Mouse (Mus musculus) intestine, embryonic 15.5 days (tissue): ENCODE results near the gene Tbx1. TPM values are rescaled to one million over a fixed set of nuclear protein-coding genes. Genes with fewer than 3 reads are reported as not detected.

Source experiments
- ATAC-seq: fragments of 200-750 bp; cut with Nextera tagmentation; 2 replicates; pipeline ENCODE4 v1.8.0; 2017; ENCODE audit warnings: moderate TSS enrichment, moderate library complexity
- H3K27ac ChIP-seq: fragments of 300-500 bp; sonication (generic); 2 replicates; pipeline ENCODE4 v1.5.1; 2015; ENCODE audit warnings: mild to moderate bottlenecking, inconsistent platforms
- H3K27me3 ChIP-seq: fragments of 300-500 bp; sonication (generic); replicated peaks from 2 replicates; pipeline ENCODE4 v1.6.1; 2015; ENCODE audit warnings: inconsistent platforms
- H3K36me3 ChIP-seq: fragments of 300-500 bp; sonication (generic); 2 replicates; pipeline ENCODE4 v1.6.1; 2015; ENCODE audit warnings: inconsistent platforms
- H3K4me1 ChIP-seq: fragments of 300-500 bp; sonication (generic); replicated peaks from 2 replicates; pipeline ENCODE4 v1.6.1; 2015; ENCODE audit warnings: inconsistent platforms
- H3K4me2 ChIP-seq: fragments of 300-500 bp; sonication (generic); replicated peaks from 2 replicates; pipeline ENCODE4 v1.6.1; 2015; ENCODE audit warnings: mild to moderate bottlenecking, inconsistent platforms
- H3K4me3 ChIP-seq: fragments of 300-500 bp; sonication (generic); replicated peaks from 2 replicates; pipeline ENCODE4 v1.5.1; 2015; ENCODE audit warnings: inconsistent platforms
- H3K9ac ChIP-seq: fragments of 300-500 bp; sonication (generic); 2 replicates; pipeline ENCODE4 v1.6.1; 2015; ENCODE audit warnings: inconsistent platforms
- H3K9me3 ChIP-seq: fragments of 300-500 bp; sonication (generic); 2 replicates; pipeline ENCODE4 v1.6.1; 2016; ENCODE audit warnings: inconsistent platforms
- WGBS: fragments of 180-500 bp; shearing (Covaris S2); methylation state at CpG from one replicate; pipeline ENCODE4 v1.1.7; 2015; 5-methylcytosine and 5-hydroxymethylcytosine counted together
- polyA plus RNA-seq: library from polyadenylated mRNA; unstranded; fragments of >200 nt; fragmentation: Nextera tagmentation; extraction: Ambion mirVana; gene quantifications from 2 replicates; pipeline ENCODE4 v1.2.1, GENCODE M21; 2015

Tbx1 gene
- polyA plus RNA-seq, 1 experiment from 2014 or later = 0.49 TPM

DNA sequence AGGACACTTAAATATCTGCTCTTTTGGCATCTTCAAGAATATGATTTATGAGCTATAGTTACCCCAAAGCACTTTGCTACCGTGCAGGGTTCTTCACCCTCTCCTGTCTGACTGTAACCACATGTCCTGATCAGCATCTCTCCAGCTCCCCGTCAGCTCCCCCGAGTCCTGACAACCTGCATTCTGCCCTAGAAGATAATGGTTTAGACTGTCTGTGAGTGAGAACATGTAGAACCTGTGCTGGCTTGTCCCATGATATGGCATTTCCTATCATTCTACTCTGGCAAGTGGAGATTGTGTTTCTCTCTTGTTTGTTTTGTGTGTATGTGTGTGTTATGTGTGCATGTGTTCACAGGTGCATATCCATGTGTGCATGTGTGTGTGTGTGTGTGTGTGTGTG is 7.5 kb upstream of the Tbx1 start:
- H3K4me1 ChIP-seq = 0 out of 2 replicates have a peak, but pooled peaks cover 3% of the 10 kb centered on the region
- peaks cover 8% of the 10 kb centered on the region for H3K27me3 ChIP-seq
- H3K4me2 ChIP-seq = no peak overlapping the region
- no peak overlapping the region for H3K4me3 ChIP-seq
- WGBS = 66% methylated on average over 3 of the region's 3 CpGs
- no peak overlapping the region for H3K9ac ChIP-seq
- no peak for ATAC-seq
- H3K9me3 ChIP-seq = no peaks in the 10 kb centered on the region
- no peak overlapping the region for H3K27ac ChIP-seq
- H3K36me3 ChIP-seq = no peaks in the 10 kb centered on the region

GRCm38 (mm10) chr16:18596255-18596654 is 5.8 kb upstream of the Tbx1 start:
- H3K4me1 ChIP-seq = peaks cover 7% of the 10 kb centered on the region
- H3K9ac ChIP-seq = no peak overlapping the region
- H3K9me3 ChIP-seq = no peaks in the 10 kb centered on the region
- WGBS = 48% methylated on average over 5 of the region's 5 CpGs
- no peak overlapping the region for H3K27ac ChIP-seq
- no peak overlapping the region for H3K4me2 ChIP-seq
- ATAC-seq = no peak
- no peaks in the 10 kb centered on the region for H3K36me3 ChIP-seq
- peaks cover 22% of the 10 kb centered on the region for H3K27me3 ChIP-seq
- no peak overlapping the region for H3K4me3 ChIP-seq

GRCm38 (mm10) chr16:18593930-18594329 is 3.5 kb upstream of the Tbx1 start:
- 81% methylated on average over 2 of the region's 2 CpGs for WGBS
- no peak overlapping the region for H3K4me2 ChIP-seq
- H3K27me3 ChIP-seq = peaks cover 45% of the 10 kb centered on the region
- ATAC-seq = no peak
- H3K27ac ChIP-seq = no peak overlapping the region
- H3K9me3 ChIP-seq = no peaks in the 10 kb centered on the region
- H3K36me3 ChIP-seq = no peaks in the 10 kb centered on the region
- H3K9ac ChIP-seq = no peak overlapping the region
- peaks cover 18% of the 10 kb centered on the region for H3K4me1 ChIP-seq
- no peak overlapping the region for H3K4me3 ChIP-seq

- no peak overlapping the region for H3K27ac ChIP-seq
- peaks cover 39% of the 10 kb centered on the region for H3K4me1 ChIP-seq
- H3K4me2 ChIP-seq = peak overlapping the region; percentile 77
- peaks cover 69% of the 10 kb centered on the region for H3K27me3 ChIP-seq
- 4% methylated on average over 59 of the region's 59 CpGs for WGBS
- peak; percentile 42 for ATAC-seq
- no peaks in the 10 kb centered on the region for H3K9me3 ChIP-seq
- H3K9ac ChIP-seq = 0 out of 2 replicates have a peak overlapping the region, but pooled peaks have one; percentile 11
- H3K4me3 ChIP-seq = peak overlapping the region; percentile 26
- no peaks in the 10 kb centered on the region for H3K36me3 ChIP-seq
These were observed 862 bp upstream of the Tbx1 start for GRCm38 (mm10) chr16:18591047-18592018.

GRCm38 (mm10) chr16:18589080-18589621 is 1.3 kb downstream of the Tbx1 start:
- Histone ChIP-seq H3K9me3 (no peaks in the 10 kb centered on the region), H3K27ac (no peak overlapping the region), H3K4me3 (no peak overlapping the region), H3K9ac (no peak overlapping the region), H3K4me1 (peaks cover 47% of the 10 kb centered on the region), H3K27me3 (peaks cover 91% of the 10 kb centered on the region), H3K4me2 (no peak overlapping the region), H3K36me3 (no peaks in the 10 kb centered on the region)
- WGBS = 41% methylated on average over 9 of the region's 9 CpGs
- ATAC-seq = no peak

- H3K9ac ChIP-seq = no peak overlapping the region
- H3K9me3 ChIP-seq = no peaks in the 10 kb centered on the region
- H3K27ac ChIP-seq = no peak overlapping the region
- H3K27me3 ChIP-seq = peaks cover 94% of the 10 kb centered on the region
- 0 out of 2 replicates have a peak overlapping the region, but pooled peaks have one; percentile 50 for H3K4me2 ChIP-seq
- no peaks in the 10 kb centered on the region for H3K36me3 ChIP-seq
- H3K4me3 ChIP-seq = peak overlapping the region; percentile 22; the same call in 1 of the 2 replicates
- peaks cover 47% of the 10 kb centered on the region for H3K4me1 ChIP-seq
- ATAC-seq = no peak
- 11% methylated on average over 31 of the region's 31 CpGs for WGBS
These were observed 1.8 kb downstream of the Tbx1 start for GRCm38 (mm10) chr16:18588738-18589055.

DNA sequence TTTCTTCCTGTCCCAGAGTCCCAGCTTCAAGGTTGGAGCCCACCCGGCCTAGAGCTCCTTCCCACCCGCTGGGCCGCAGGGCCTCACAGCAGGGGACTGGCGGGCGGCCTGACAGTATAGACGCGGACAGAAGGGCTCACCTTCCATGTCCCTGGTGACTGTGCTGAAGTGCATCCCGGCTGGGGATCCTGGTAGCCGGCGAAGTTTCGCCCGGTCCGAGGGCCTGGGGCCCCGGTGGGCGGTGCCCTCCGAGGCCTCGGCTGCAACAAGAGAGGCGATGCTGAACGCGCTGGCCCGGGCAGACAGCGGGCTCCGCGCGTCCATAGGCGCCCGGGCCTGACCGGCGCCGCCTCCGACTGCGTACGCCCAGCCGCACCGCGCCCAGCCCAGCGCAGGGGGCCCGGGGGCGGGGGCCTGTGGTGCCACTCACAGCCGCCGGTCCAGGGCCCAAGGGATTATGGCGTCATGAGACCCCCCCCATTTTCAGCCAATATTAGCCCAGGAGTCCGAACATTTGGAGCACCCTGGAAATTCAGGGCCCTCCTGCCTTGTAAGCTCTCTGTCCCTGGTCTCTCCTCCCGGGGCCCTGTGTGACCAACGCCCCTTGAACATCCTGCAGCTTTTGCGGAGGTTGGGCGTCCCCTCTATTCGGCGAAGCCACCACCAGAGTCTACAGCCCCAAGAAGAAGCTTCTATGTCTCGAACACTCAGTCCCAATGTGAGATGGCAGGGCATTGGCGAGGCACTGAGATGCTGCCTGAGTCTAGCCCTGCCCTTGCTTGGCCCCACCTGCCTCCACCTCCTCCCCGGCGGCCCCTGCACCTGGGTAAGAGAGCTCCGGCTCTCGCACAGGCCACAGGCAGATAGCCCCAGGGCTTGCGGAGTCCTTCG is 2.4 kb downstream of the Tbx1 start:
- WGBS = 2% methylated on average over 57 of the region's 57 CpGs
- peak overlapping the region; percentile 22 for H3K4me3 ChIP-seq
- no peaks in the 10 kb centered on the region for H3K36me3 ChIP-seq
- ATAC-seq = 0 out of 2 replicates have a peak, but pooled peaks have one; percentile 9
- H3K9ac ChIP-seq = no peak overlapping the region
- no peaks in the 10 kb centered on the region for H3K9me3 ChIP-seq
- peaks cover 47% of the 10 kb centered on the region for H3K4me1 ChIP-seq
- H3K4me2 ChIP-seq = peak overlapping the region; percentile 50
- peaks cover 94% of the 10 kb centered on the region for H3K27me3 ChIP-seq
- no peak overlapping the region for H3K27ac ChIP-seq

DNA sequence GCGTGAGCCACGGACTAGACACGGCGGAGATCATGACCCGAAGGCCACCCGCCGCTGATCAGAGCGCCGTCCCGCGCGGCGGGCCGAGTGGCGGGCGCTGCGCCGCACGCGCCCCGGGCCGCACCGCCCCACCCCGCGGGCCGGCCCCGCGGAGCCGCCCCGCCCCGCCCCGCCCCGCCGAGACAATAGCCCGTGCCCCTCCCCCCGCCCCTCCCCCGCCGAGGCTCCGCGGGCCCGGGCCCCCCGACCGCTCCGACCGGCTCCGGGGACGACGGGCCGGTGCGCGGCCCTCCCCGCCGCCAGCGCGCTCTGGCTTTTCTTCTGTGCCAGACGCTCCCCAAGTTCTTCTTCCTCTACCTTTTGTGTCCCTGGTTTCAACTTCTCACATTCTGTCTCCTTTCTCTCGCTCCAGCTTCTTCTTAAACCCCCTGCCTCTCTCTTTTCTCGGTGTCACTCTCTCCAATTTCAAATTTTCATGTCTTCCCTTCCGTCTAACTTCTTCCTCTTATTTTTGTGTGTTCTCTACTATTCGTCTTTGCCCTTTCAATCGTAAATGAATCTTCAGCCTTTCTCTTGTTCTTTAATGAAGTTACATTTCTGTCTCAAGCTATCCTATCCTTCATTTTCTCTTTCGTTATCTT is 3.4 kb downstream of the Tbx1 start:
- WGBS = 1% methylated on average over 40 of the region's 62 CpGs

DNA sequence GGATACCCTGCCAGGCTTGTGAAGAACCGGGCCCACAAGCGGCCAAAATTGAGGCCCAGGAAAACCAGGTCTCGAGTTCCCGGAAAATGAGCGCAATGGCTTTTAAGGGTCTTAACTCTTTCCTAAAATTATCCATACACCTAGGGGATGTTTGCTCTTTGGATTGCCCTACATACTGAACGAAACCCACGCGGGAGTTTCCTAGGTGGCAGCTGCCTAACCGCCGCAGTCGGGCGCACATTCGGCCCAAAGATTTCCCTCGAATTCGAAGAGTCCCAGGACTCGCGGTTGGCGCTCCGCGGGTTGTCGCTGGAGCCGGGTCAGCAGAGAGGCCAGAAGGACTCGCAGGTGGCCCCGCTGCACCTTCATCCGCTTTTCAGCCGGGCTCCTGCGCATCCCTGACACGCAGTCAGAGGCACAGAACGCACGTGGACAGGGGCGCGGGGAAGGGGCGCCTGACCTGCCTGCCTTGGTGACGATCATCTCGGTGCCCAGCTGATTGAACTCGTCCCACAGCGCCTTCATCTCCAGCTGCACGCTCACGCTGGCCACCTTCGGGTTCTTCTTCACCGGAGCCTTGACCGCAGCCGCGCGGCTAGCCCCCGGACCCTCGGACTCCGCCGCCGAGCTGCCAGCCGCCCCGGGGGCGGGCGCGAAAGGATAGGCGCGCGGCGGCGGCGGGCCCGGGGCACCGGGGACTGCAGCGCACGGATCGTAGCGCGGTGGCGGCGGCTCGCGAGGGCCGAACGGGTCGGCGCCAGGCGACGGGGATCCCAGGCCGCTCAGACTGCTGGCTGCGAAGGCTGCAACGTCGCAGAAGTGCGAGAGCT is 4.2 kb downstream of the Tbx1 start:
- Histone ChIP-seq H3K9ac (no peak overlapping the region), H3K9me3 (no peaks in the 10 kb centered on the region), H3K4me3 (peak overlapping the region; percentile 37), H3K27me3 (peaks cover 98% of the 10 kb centered on the region), H3K27ac (no peak overlapping the region), H3K4me1 (peaks cover 54% of the 10 kb centered on the region), H3K36me3 (no peaks in the 10 kb centered on the region), H3K4me2 (peak overlapping the region; percentile 79)
- ATAC-seq = no peak
- 4% methylated on average over 76 of the region's 83 CpGs for WGBS

More for the DNA sequence above, 3.4 kb downstream of the Tbx1 start:
- peak overlapping the region; percentile 37 for H3K4me3 ChIP-seq
- H3K4me1 ChIP-seq = peaks cover 54% of the 10 kb centered on the region
- peak overlapping the region; percentile 79 for H3K4me2 ChIP-seq
- peaks cover 98% of the 10 kb centered on the region for H3K27me3 ChIP-seq
- H3K9ac ChIP-seq = no peak overlapping the region
- H3K27ac ChIP-seq = no peak overlapping the region
- H3K36me3 ChIP-seq = no peaks in the 10 kb centered on the region
- no peaks in the 10 kb centered on the region for H3K9me3 ChIP-seq
- no peak for ATAC-seq

- no peaks in the 10 kb centered on the region for H3K9me3 ChIP-seq
- H3K36me3 ChIP-seq = no peaks in the 10 kb centered on the region
- peaks cover 51% of the 10 kb centered on the region for H3K4me1 ChIP-seq
- no peak overlapping the region for H3K4me3 ChIP-seq
- no peak overlapping the region for H3K9ac ChIP-seq
- WGBS = 32% methylated on average over 10 of the region's 10 CpGs
- peak overlapping the region; percentile 79; the same call in 1 of the 2 replicates for H3K4me2 ChIP-seq
- H3K27ac ChIP-seq = no peak overlapping the region
- peaks cover 98% of the 10 kb centered on the region for H3K27me3 ChIP-seq
- ATAC-seq = no peak
These were observed 4.8 kb downstream of the Tbx1 start for GRCm38 (mm10) chr16:18585676-18586075.

GRCm38 (mm10) chr16:18584901-18585510 is 5.5 kb downstream of the Tbx1 start:
- H3K27ac ChIP-seq = no peak overlapping the region
- H3K36me3 ChIP-seq = no peaks in the 10 kb centered on the region
- no peak overlapping the region for H3K4me2 ChIP-seq
- WGBS = 50% methylated on average over 10 of the region's 10 CpGs
- no peaks in the 10 kb centered on the region for H3K9me3 ChIP-seq
- H3K4me1 ChIP-seq = peaks cover 46% of the 10 kb centered on the region
- H3K27me3 ChIP-seq = peaks cover 98% of the 10 kb centered on the region
- no peak overlapping the region for H3K4me3 ChIP-seq
- no peak overlapping the region for H3K9ac ChIP-seq
- ATAC-seq = no peak
